Mouse (Mus musculus): Measurements from ENCODE around the gene Spint2. TPM values are rescaled to one million over a fixed set of nuclear protein-coding genes. Genes with fewer than 3 reads are reported as not detected.
"Not testable (repeated sequence)": the region's sequence is repeated elsewhere in the genome, so short reads cannot be mapped to it uniquely, and the experiment has no call there.

Spint2 gene
- polyA plus RNA-seq, 1 experiment from 2014 or later: 446 TPM

DNA sequence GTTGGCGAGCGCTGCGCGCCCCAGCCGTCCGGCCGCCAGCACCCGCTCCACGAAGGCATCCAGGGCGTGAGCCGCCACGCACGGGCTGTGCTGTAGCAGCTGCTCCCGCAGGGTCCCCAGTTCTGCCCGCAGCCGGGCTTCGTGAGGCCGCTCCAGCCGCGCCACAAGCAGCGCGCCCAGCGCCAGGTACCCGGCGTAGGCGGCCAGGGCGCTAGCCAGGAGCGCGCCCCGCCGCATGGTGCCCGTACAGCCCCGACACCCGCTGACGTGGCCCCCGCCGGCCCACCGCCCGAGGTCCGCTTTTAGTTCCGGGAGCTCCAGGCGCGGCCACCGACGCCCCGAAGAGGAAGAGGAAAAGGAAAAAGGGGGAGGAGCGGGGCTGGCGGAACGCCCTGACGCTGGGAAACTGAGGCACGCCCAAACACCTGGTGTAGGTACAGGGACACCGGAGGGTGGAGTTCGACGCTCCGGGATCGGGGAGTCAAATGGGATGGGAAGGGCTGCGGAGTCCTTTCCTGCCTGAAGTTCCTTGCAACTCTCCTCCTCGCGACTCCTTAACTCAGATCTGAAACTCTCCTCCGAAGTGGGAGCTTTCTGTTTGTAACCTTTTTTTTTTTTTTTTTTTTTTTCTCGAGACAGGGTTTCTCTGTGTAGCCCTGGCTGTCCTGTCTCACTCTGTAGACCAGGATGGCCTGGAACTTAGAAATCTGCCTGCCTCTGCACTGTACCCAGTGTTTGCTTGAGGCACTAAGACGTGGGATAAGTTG is 49.3 kb downstream of the Spint2 start, which contains the start of gene Kcnk6:
TSS of gene Kcnk6 (minus strand) at position 269 of the 767 bp plus-strand sequence.
- ChIA-PET POLR2A (no interaction called here), CTCF (no interaction called here)
- in situ Hi-C loops (cut with MboI; ENCODE audit: low pct_unique_long_range_greater_than_20kb): loop anchor here (5.0 kb wide), 1 partner anchor 95 kb away; no protein-coding TSS in a partner anchor
- peaks cover 33% of the 10 kb centered on the region for H3K27me3 ChIP-seq
- ATAC-seq (no peak), DNase-seq (ENCODE audit: low read depth, low spot score) (no peak)
- TF ChIP-seq CTCF (IDR thresholded peaks at IDR 0.05): no peak

- ChIA-PET CTCF (no interaction called here), POLR2A (no interaction called here)
- no peak for TF ChIP-seq CTCF (IDR thresholded peaks at IDR 0.05)
- DNase-seq (ENCODE audit: low read depth, low spot score): no peak
- ATAC-seq: no peak
- in situ Hi-C loops (cut with MboI; ENCODE audit: low pct_unique_long_range_greater_than_20kb): loop anchor here (5.0 kb wide), 1 partner anchor 94 kb away; no protein-coding TSS in a partner anchor
- peaks cover 35% of the 10 kb centered on the region for H3K27me3 ChIP-seq
Observed at GRCm38 (mm10) chr7:29231517-29231916, 50.2 kb downstream of the Spint2 start.

- TF ChIP-seq CTCF (IDR thresholded peaks at IDR 0.05): no peak
- ChIA-PET POLR2A (no interaction called here), CTCF (no interaction called here)
- in situ Hi-C loops (cut with MboI; ENCODE audit: low pct_unique_long_range_greater_than_20kb): loop anchor here (5.0 kb wide), 1 partner anchor 93 kb away; no protein-coding TSS in a partner anchor
- ATAC-seq (no peak), DNase-seq (ENCODE audit: low read depth, low spot score) (no peak)
- H3K27me3 ChIP-seq: peaks cover 37% of the 10 kb centered on the region
Observed at GRCm38 (mm10) chr7:29230560-29230959, 51.2 kb downstream of the Spint2 start.

GRCm38 (mm10) chr7:29228202-29228601 is 53.5 kb downstream of the Spint2 start:
- POLR2A ChIA-PET: no interaction called here
- in situ Hi-C loops (cut with MboI; ENCODE audit: low pct_unique_long_range_greater_than_20kb): no loop called here
- no peak for ATAC-seq

GRCm38 (mm10) chr7:29225520-29225919 is 56.2 kb downstream of the Spint2 start:
- in situ Hi-C loops (cut with MboI; ENCODE audit: low pct_unique_long_range_greater_than_20kb): no loop called here
- ChIA-PET CTCF (no interaction called here), POLR2A (no interaction called here)
- ATAC-seq (no peak), DNase-seq (ENCODE audit: low read depth, low spot score) (no peak)
- TF ChIP-seq CTCF (IDR thresholded peaks at IDR 0.05): no peak
- peaks cover 22% of the 10 kb centered on the region for H3K27me3 ChIP-seq

More at GRCm38 (mm10) chr7:29228202-29228601, 53.5 kb downstream of the Spint2 start:
- TF ChIP-seq CTCF (IDR thresholded peaks at IDR 0.05): no peak
- peaks cover 42% of the 10 kb centered on the region for H3K27me3 ChIP-seq
- CTCF ChIA-PET: no interaction called here
- no peak for DNase-seq (ENCODE audit: low read depth, low spot score)

GRCm38 (mm10) chr7:29224756-29225394 is 56.8 kb downstream of the Spint2 start:
- H3K27me3 ChIP-seq: peaks cover 20% of the 10 kb centered on the region
- POLR2A ChIA-PET: no interaction called here
- in situ Hi-C loops (cut with MboI; ENCODE audit: low pct_unique_long_range_greater_than_20kb): no loop called here
- TF ChIP-seq CTCF (IDR thresholded peaks at IDR 0.05): no peak
- no peak for ATAC-seq
- CTCF ChIA-PET: no interaction called here
- DNase-seq (ENCODE audit: low read depth, low spot score): no peak

GRCm38 (mm10) chr7:29214846-29215245 is 66.9 kb downstream of the Spint2 start:
- CTCF ChIA-PET: no interaction called here
- ATAC-seq (no peak), DNase-seq (ENCODE audit: low read depth, low spot score) (no peak)
- no peak for TF ChIP-seq CTCF (IDR thresholded peaks at IDR 0.05)
- in situ Hi-C loops (cut with MboI; ENCODE audit: low pct_unique_long_range_greater_than_20kb): no loop called here
- H3K27me3 ChIP-seq: no peaks in the 10 kb centered on the region
- POLR2A ChIA-PET: no interaction called here

DNA sequence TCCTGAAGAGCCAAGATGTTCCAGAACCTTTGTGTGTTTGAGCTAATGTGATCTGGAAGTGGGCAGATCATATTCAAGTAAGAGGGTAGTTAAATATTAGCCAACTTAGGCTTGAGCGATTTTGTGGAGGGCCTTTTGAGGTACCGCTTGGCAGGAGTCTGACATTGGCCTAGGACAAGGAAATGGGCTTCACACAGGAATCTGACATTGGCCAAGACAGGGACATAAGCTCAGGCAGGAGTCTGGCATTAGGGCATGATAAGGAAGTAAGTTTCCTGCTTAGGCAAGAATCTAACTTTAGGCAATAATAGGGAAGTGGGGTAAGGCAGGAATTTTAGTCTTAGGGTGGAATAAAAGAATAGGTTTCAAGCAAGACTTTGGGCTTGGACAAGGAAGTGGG is 67.5 kb downstream of the Spint2 start:
- no peak for TF ChIP-seq CTCF (IDR thresholded peaks at IDR 0.05)
- CTCF ChIA-PET: no interaction called here
- ATAC-seq: no peak

DNA sequence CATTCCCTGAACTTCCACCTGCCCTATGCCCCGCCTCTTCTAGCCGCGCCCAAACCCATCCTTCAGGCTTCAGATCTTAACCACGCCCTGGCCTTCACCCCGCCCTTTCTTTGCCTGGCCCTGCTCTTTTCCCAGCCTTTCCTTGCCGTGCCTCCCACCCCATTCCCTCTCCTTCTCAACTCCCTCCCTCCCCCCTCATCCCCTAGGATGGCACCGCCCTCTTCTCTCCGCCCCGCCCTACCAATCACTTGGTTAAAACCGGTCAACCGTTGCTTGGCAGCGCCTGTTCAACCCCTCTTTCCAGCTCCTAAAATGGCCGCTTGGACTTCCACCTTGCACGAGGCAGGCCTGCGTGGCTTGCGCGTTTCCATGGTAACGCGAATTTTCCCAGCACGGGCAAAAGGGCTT is 68.0 kb downstream of the Spint2 start, which contains the start of gene Catsperg1:
TSS of gene Catsperg1 (minus strand) at position 361 of the 408 bp plus-strand sequence.
- no peaks in the 10 kb centered on the region for H3K27me3 ChIP-seq
- in situ Hi-C loops (cut with MboI; ENCODE audit: low pct_unique_long_range_greater_than_20kb): no loop called here
- TF ChIP-seq CTCF (IDR thresholded peaks at IDR 0.05): no peak
- no peak for DNase-seq (ENCODE audit: low read depth, low spot score)
- POLR2A ChIA-PET: no interaction called here
- CTCF ChIA-PET: no interaction called here
- ATAC-seq: no peak

More for the DNA sequence above, 67.5 kb downstream of the Spint2 start:
- POLR2A ChIA-PET: no interaction called here
- in situ Hi-C loops (cut with MboI; ENCODE audit: low pct_unique_long_range_greater_than_20kb): no loop called here
- H3K27me3 ChIP-seq: no peaks in the 10 kb centered on the region
- DNase-seq (ENCODE audit: low read depth, low spot score): no peak

DNA sequence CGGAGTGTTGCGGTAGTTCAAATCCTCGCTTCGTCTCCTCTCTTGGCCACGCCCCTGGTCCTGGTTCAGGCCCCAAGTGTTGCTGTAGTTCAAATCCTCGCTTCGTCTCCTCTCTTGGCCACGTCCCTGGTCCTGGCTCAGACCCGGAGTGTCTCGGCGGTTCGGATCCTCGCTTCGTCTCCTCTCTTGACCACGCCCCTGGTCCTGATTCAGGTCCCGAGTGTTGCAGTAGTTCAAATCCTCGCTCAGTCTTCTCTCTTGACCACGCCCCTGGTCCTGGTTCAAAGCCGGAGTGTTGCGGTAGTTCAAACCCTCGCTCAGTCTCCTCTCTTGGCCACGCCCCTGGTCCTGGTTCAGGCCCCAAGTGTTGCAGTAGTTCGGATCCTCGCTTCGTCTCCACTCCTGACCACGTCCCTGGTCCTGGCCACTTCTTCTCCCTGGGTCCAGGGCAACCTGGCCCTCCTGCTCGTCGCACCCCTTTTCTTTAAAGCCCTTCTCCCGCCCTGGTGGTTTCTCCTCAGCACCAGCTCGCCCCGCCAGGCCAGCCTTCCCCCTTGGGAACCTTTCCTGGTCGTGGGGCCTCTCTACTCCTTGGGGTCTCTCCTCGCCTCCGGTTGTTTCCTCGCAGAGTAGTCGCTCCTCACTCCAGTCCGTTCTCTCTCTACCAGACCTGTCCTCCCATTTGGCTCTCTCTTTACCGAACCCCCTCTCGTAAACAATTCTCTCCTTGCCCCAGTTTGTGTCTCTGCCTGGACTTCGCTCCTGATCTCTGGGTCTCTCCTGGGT is 68.7 kb downstream of the Spint2 start:
- ATAC-seq; CTCF ChIA-PET; H3K27me3 ChIP-seq; in situ Hi-C loops (cut with MboI; ENCODE audit: low pct_unique_long_range_greater_than_20kb); DNase-seq (ENCODE audit: low read depth, low spot score); POLR2A ChIA-PET: not testable (repeated sequence)

Measured in Patski (cell line).